In genomic region chrX:81616397-81616796, GRCm38 (mm10) we compare ENCODE assay signal across 17 mouse cellular contexts.
DNase-seq lines count a peak whose midpoint lies in the region; ATAC-seq and TF ChIP-seq lines count a peak whose summit lies in the region.
"Had no signal": no experiment of that assay in that cellular context is flagged by ENCODE, and none has a peak within 500 bp of the region (broad histone marks: within the 10 kb centered on the region; RNA-seq: fewer than 3 reads in every experiment).

No protein-coding gene starts in this region.

- WGBS in forebrain, embryonic 14.5 days: 56% methylated on average over 3 of the region's 3 CpGs
- WGBS in forebrain, embryonic 16.5 days: 58% methylated on average over 3 of the region's 3 CpGs

- DNase-seq in forebrain, embryonic 14.5 days (ENCODE audit: low spot score): peak; percentile 39
- peak; percentile 1 for DNase-seq in left cerebral cortex, adult 11 months (ENCODE audit: low spot score)
- no peak for DNase-seq in left cerebral cortex, postnatal 36 days (ENCODE audit: low spot score in 2 of 2)
- no peak for DNase-seq in MEL (ENCODE audit: low read depth, low spot score)
- DNase-seq in retina, postnatal 1 day: peak; percentile 0
- no peak for DNase-seq in gastrocnemius, postnatal 10 days
- DNase-seq in urinary bladder, postnatal 25 days (ENCODE audit: low spot score): no peak
- DNase-seq: cerebellum, adult 11 months; gastrocnemius, postnatal 14 days; heart, postnatal 14 days; liver; lung, adult 2 months had no signal

- intact Hi-C loops in left cerebral cortex, postnatal 36 days (cut with DNase I): no loop called here

- no peaks in the 10 kb centered on the region for H3K79me2 ChIP-seq in MEL (ENCODE audit: control insufficient read depth, insufficient read depth, low read length, poor library complexity)

- no peak for TF ChIP-seq CTCF in MEL (IDR thresholded peaks at IDR 0.05 in 2 of 3, conservative IDR thresholded peaks at IDR 0.05 in 1 of 3; ENCODE audit: control insufficient read depth in 1 of 3, insufficient read depth in 1 of 3, low read depth in 2 of 3, low read length in 3 of 3, poor library complexity in 1 of 3, severe bottlenecking in 1 of 3)

- TF ChIP-seq RAD21 in MEL (IDR thresholded peaks at IDR 0.05; ENCODE audit: low read depth, low read length): peak; percentile 21

- ATAC-seq in forebrain, embryonic 14.5 days: no peak
- no peak for ATAC-seq in forebrain, embryonic 16.5 days
- ATAC-seq: inflammation-experienced regulatory T-cells, adult 6 months had no signal

- TF ChIP-seq EP300 in MEL (IDR thresholded peaks at IDR 0.05; ENCODE audit: low read depth in 1 of 2, low read length in 2 of 2): no peak

- no peaks in the 10 kb centered on the region for H3K36me3 ChIP-seq in forebrain, embryonic 14.5 days (ENCODE audit: control insufficient read depth, insufficient read depth, low read length)
- no peaks in the 10 kb centered on the region for H3K36me3 ChIP-seq in forebrain, embryonic 16.5 days (ENCODE audit: control insufficient read depth, insufficient read depth)
- H3K36me3 ChIP-seq in MEL (ENCODE audit: control insufficient read depth in 1 of 2, insufficient read depth in 2 of 2, low read length in 2 of 2): no peaks in the 10 kb centered on the region
- H3K36me3 ChIP-seq: kidney, embryonic 15.5 days; neural tube, embryonic 12.5 days had no signal

- no peak overlapping the region for H3K27ac ChIP-seq in forebrain, embryonic 14.5 days (ENCODE audit: low read depth, low read length)
- no peak overlapping the region for H3K27ac ChIP-seq in forebrain, embryonic 16.5 days (ENCODE audit: low read length)
- H3K27ac ChIP-seq in MEL (ENCODE audit: control insufficient read depth, low read depth, low read length): no peak overlapping the region
- H3K27ac ChIP-seq: kidney, embryonic 15.5 days; neural tube, embryonic 12.5 days had no signal

- H3K9ac ChIP-seq in forebrain, embryonic 14.5 days (ENCODE audit: low read length): no peak overlapping the region
- H3K9ac ChIP-seq in forebrain, embryonic 16.5 days (replicated peaks; ENCODE audit: low read depth, low read length): no peak overlapping the region
- no peak overlapping the region for H3K9ac ChIP-seq in MEL (ENCODE audit: control insufficient read depth, low read depth, low read length, poor library complexity, severe bottlenecking)
- H3K9ac ChIP-seq: kidney, embryonic 15.5 days; neural tube, embryonic 12.5 days had no signal

- H3K9me3 ChIP-seq in forebrain, embryonic 14.5 days (replicated peaks; ENCODE audit: control insufficient read depth, low read length): no peaks in the 10 kb centered on the region
- no peaks in the 10 kb centered on the region for H3K9me3 ChIP-seq in forebrain, embryonic 16.5 days (ENCODE audit: control insufficient read depth, low read length)
- no peaks in the 10 kb centered on the region for H3K9me3 ChIP-seq in MEL (replicated peaks; ENCODE audit: insufficient read depth, low read length)
- H3K9me3 ChIP-seq: kidney, embryonic 15.5 days; neural tube, embryonic 12.5 days had no signal

- H3K4me1 ChIP-seq in forebrain, embryonic 14.5 days (ENCODE audit: control insufficient read depth, insufficient read depth, low read length): no peaks in the 10 kb centered on the region
- H3K4me1 ChIP-seq in forebrain, embryonic 16.5 days (replicated peaks; ENCODE audit: control insufficient read depth, insufficient read depth, low read length): no peaks in the 10 kb centered on the region
- H3K4me1 ChIP-seq in MEL (ENCODE audit: control insufficient read depth in 1 of 2, insufficient read depth in 2 of 2, low read length in 2 of 2): no peaks in the 10 kb centered on the region
- H3K4me1 ChIP-seq: kidney, embryonic 15.5 days; neural tube, embryonic 12.5 days had no signal

- H3K27me3 ChIP-seq in forebrain, embryonic 14.5 days (replicated peaks; ENCODE audit: control insufficient read depth, insufficient read depth, low read length): no peaks in the 10 kb centered on the region
- H3K27me3 ChIP-seq in forebrain, embryonic 16.5 days (replicated peaks; ENCODE audit: control insufficient read depth, insufficient read depth, low read length): no peaks in the 10 kb centered on the region
- no peaks in the 10 kb centered on the region for H3K27me3 ChIP-seq in MEL (ENCODE audit: control insufficient read depth in 1 of 2, insufficient read depth in 2 of 2, low read length in 2 of 2)
- H3K27me3 ChIP-seq: kidney, embryonic 15.5 days; neural tube, embryonic 12.5 days had no signal

- H3K4me3 ChIP-seq in forebrain, embryonic 14.5 days (ENCODE audit: low read depth, low read length): no peak overlapping the region
- no peak overlapping the region for H3K4me3 ChIP-seq in forebrain, embryonic 16.5 days (replicated peaks; ENCODE audit: low read length)
- no peak overlapping the region for H3K4me3 ChIP-seq in MEL (ENCODE audit: control insufficient read depth in 1 of 2, insufficient read depth in 1 of 2, low read depth in 2 of 2, low read length in 2 of 2)
- H3K4me3 ChIP-seq: erythroblast, embryonic 14.5 days; kidney, embryonic 15.5 days; neural tube, embryonic 12.5 days had no signal

- TF ChIP-seq POLR2A in MEL (IDR thresholded peaks at IDR 0.05; ENCODE audit: control insufficient read depth in 1 of 2, insufficient read depth in 1 of 2, low read depth in 1 of 2, low read length in 2 of 2, poor library complexity in 1 of 2): no peak

- no peak overlapping the region for H3K4me2 ChIP-seq in forebrain, embryonic 14.5 days (ENCODE audit: low read length)
- no peak overlapping the region for H3K4me2 ChIP-seq in forebrain, embryonic 16.5 days (ENCODE audit: low read length)
- H3K4me2 ChIP-seq: kidney, embryonic 15.5 days; neural tube, embryonic 12.5 days had no signal

TF ChIP-seq in MEL, 35 proteins besides CTCF, POLR2A, EP300 and RAD21:
- TF ChIP-seq BHLHE40 (IDR thresholded peaks at IDR 0.05; ENCODE audit: borderline replicate concordance, low read depth, low read length): no peak

Comparison
In these comparisons a context has a peak if more than half of its experiments do, and no peak if none do; other contexts are left out.
1. DNase-seq: peak in forebrain, embryonic 14.5 days (single experiment), left cerebral cortex, adult 11 months (single experiment) and retina, postnatal 1 day (single experiment); none in left cerebral cortex, postnatal 36 days (0 of 2), MEL (single experiment), gastrocnemius, postnatal 10 days (single experiment) and urinary bladder, postnatal 25 days (single experiment).